Mouse (Mus musculus) left cerebral cortex, postnatal 4 days (tissue): ENCODE data around the gene Eif2s2. TPM values are rescaled to one million over a fixed set of nuclear protein-coding genes. Genes with fewer than 3 reads are reported as not detected.
"Not testable (repeated sequence)": the region's sequence is repeated elsewhere in the genome, so short reads cannot be mapped to it uniquely, and the experiment has no call there.

Experiments used
- DNase-seq: peaks from one replicate; pipeline ENCODE4 v3.0.0-alpha.2; 2022
- intact Hi-C: fragments of 180-260 bp; cut with DNase I; formaldehyde crosslinking; loops from one replicate; pipeline ENCODE4 v1.15.1; 2025
- total RNA-seq, 2 experiments: library from RNA; stranded (reverse); gene quantifications; 2 replicates each; pipeline ENCODE4 v1.2.3; 2021

Gene Eif2s2
- total RNA-seq, 2 experiments from 2014 or later = 94.1 to 99.9 TPM

DNA sequence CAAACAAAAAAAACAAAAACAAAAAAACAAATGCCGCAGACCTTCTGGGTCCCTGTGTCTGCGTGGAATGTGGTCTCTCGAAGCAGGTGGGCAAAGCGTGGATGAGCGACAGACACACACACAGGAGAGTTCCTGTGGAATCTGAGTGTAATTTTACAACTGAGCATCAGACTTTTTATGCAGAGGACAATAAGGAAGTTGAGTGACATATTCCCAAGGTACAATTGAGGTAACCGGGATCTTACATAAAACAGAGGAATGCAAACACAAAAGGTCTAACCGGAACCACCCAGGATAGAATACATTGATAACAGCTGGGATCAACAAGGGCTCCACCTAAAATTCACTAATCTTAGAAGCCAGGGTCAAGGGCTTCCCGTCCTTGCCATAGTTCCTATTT lies 6.3 kb upstream of the Eif2s2 start:
- intact Hi-C loops, DNase-seq: not testable (repeated sequence)

DNA sequence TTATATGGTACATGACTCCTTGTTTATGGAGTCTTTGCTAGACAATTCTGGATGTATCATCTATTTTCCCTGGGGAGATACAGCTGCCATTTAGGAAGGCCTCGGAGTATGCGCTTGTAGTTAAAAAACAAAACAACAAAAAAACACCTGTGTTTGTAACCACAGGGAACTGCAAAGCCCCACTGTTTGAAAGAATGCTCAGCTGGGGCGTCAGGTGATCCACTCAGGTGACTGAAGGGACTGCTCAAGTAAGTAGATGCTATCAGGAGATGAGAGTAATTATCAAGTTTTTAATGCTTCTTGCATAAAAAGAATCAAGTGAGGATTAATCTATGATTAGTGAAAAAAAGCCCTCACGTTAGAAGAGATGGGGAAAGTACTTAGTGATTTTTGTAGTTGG lies 813 bp upstream of the Eif2s2 start:
- intact Hi-C loops = no loop called here
- DNase-seq = no peak

- DNase-seq = no peak
- intact Hi-C loops = no loop called here
These were observed 280 bp upstream of the Eif2s2 start for GRCm38 (mm10) chr2:154893045-154893385.

GRCm38 (mm10) chr2:154891585-154891984 lies 1.1 kb downstream of the Eif2s2 start:
- intact Hi-C loops = no loop called here
- no peak for DNase-seq

DNA sequence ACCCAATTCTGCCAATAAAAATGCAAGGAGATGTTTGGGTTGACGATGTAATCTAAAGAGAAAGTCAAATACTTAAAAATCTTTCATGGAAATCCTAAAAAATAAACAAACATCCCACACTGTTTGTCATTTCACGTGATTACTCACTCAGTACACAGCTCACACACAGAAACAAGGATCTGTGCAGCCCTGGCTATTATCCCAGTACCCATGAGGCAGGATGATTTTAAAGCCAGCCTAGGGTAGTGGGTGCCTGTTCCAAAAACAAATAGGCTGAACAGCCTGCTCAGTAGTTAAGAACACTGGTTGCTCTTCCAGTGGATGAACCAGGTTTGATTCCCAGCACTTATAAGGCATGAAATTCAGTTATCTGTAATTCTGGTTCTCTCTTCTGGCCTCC lies 16.1 kb downstream of the Eif2s2 start:
- no peak for DNase-seq
- intact Hi-C loops = no loop called here

- intact Hi-C loops = no loop called here
- DNase-seq = no peak
These were observed 22.6 kb downstream of the Eif2s2 start for GRCm38 (mm10) chr2:154869954-154870641.

DNA sequence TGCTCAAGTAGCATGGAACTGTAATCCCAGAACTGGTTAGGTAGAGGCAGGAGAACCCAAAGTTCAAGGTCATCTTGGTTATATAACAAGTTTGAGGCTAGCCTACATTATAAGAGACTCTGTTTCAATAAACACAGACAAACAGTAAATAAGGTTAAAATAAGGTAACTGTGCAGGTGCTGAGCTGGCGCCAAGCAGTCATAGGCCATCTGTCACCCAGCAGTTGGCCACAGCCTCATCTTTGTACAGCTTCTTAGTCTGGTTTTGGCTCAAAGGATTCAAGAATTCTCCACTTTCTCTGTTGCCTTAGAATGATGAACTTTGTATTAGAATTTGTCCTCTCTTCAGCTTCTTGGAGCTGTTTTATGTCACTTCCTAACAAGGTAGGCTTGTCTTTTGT lies 24.6 kb downstream of the Eif2s2 start:
- no peak for DNase-seq
- intact Hi-C loops = no loop called here

DNA sequence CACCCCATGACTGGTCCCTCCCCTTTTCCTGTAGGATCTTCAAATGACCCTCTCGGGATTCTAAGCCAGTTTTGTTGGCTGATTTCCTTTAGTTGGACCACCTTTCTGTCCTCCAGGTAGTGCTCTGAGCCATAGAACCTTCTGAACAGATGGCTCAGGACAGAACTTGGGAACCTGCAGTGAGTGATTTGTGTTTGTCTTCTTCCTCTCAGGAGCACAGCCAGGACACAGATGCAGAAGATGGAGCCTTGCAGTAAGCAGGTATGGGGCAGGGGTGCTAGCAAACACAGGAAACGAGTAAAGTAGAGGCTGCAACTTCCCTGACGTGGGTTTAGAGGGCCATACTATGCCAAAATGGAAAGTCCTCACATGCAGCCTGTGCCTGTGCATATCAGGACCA lies 27.0 kb downstream of the Eif2s2 start:
- no peak for DNase-seq
- intact Hi-C loops = no loop called here

DNA sequence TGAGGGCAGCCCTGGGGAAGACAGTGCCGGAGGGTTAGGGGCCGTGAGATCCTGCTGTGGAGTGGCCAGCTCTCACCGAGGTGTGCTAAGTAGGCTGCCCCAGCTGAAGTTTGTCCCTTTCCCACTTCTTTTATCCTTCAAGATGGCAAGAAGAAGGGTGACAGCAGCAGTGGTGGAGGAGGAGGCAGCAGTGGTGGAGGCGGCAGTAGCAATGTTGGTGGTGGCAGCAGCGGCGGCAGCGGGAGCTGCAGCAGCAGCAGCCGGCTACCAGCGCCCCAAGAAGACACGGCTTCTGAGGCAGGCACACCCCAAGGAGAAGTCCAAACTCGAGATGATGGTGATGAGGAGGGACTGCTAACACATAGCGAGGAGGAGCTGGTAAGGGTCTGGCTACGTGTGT lies 29.1 kb downstream of the Eif2s2 start:
- no peak for DNase-seq
- intact Hi-C loops = no loop called here

DNA sequence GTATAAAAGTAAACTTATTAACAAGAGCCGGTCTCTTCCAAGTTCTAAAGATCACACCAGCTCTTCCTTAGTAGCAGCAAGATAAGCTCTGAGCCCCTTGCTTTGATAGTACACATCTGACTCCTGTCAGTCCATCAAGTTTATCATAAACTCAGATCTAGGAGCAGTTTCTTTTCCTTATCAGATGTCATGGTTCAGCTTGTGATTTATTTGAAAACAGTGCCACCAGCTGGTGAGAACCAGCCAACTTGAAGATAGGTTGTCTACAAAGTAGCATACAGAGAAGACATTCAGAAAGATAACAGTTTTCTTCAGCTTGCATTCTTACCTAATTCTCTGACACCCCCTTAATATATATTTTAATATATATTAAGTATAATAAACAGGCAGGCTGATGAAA lies 37.4 kb downstream of the Eif2s2 start:
- intact Hi-C loops = loop anchor here (2.0 to 10.0 kb wide), 3 partner anchors 61 to 208 kb away; partner anchors contain the start of genes Raly and a
- peak; percentile 58 for DNase-seq

DNA sequence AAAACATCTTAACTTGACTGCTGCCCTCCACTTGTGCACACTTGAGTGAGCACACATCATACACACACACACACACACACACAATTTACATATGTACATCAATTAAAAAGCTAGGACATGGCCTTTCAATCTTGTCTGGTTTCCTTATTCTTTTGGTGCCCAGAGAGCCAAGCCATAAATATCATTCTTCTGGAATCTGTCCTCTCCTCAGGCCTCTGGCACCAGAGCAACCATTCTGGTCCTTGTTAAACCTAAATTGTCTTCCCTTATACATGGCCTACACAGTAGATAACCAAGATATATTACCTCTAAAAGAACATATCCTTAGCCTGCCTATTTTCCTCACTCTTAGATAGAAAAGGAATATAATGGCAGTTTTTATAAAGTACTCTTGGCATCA lies 44.6 kb downstream of the Eif2s2 start:
- DNase-seq = no peak
- intact Hi-C loops = no loop called here

DNA sequence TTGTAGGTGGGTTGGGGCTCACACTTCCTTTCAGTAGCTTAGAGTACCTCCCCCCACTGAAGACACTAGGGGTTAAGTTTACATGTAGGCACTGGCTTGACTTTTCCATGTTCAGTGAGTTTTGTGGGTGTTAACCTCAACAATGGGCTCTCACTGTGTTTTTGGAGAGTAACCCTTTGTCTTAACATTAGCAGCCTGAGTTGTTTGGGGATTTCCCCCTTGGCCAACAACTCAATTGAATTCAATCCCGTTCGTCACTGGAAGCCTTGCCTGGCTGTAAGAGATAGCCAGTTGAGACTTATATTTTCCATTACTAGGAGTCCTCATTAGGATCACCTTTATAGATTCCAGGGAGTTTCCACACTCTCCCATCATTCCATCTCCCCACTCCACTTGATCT lies 56.2 kb downstream of the Eif2s2 start:
- DNase-seq = no peak
- intact Hi-C loops = no loop called here

DNA sequence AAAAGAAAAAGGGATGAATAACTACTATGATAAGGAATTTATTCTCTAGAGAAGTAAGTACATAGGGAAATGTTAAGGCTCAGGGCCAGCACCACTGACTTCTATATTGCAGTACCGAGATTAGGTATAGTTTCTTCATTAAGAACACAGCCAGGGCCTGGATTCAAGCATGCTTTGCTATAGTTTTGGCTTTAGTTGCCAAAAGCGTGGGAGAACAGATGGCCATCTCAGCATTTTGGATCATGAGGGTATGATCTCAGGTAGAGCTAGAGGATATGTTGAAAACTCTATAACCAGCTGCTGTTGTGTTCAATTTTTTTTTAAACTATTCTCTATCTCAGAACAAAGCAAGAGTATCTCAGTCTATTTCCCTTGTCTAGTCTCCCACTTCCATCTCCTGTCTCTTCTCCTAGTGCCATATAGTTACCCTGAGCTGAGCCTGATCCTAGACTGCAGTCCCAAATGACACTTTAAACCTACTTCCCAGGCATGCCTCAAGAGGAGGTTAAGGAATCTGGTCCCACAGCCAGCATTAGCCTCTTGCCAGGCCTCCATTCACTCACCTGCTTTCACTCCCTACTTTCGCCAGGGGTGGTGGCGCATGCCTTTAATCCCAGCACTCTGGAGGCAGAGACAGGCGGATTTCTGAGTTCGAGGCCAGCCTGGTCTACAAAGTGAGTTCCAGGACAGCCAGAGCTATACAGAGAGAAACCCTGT lies 58.4 kb downstream of the Eif2s2 start:
- DNase-seq = no peak
- intact Hi-C loops = no loop called here

DNA sequence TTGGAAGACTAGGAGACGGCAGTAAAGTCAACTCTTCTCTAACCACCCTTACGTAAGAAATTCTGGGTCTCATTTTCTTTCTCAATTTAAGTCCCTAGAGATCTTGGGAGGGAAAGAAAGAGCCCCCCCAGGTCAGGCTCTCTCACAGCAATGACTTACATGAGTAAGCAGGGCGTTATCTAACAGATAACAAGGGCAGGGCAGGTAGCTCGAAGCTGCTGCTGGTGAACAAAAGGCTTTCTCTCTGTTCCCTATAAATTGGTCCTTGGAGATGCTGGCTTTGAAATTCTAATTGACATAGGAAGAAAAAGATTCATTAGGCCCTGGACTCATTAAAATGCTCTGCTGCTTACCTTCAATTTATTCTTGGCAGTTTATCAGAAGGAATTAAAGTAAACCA lies 60.3 kb downstream of the Eif2s2 start:
- DNase-seq = no peak
- intact Hi-C loops = no loop called here

GRCm38 (mm10) chr2:154827521-154827920 lies 65.2 kb downstream of the Eif2s2 start:
- intact Hi-C loops = no loop called here
- no peak for DNase-seq

- DNase-seq = no peak
- intact Hi-C loops = no loop called here
These were observed 66.6 kb downstream of the Eif2s2 start for GRCm38 (mm10) chr2:154826054-154826538.

Other genes with a start within 250 kb of the Eif2s2 start
- 100 to 1,000 TPM; 182 to 201 TPM for gene Chmp4b, start 241.2 kb downstream of the Eif2s2 start, total RNA-seq
- not detected for gene Gm14214, start 122.9 kb downstream of the Eif2s2 start, total RNA-seq
- gene Raly, start 101.8 kb downstream of the Eif2s2 start, total RNA-seq = 100 to 1,000 TPM; 139 to 160 TPM
- gene a, start 101.5 kb downstream of the Eif2s2 start, total RNA-seq = 1 to 10 TPM in 1 of 2 experiments, not detected in 1; 1.1 TPM
- gene Gm14226, start 125.3 kb upstream of the Eif2s2 start, total RNA-seq = under 1 TPM; 0.24 to 0.30 TPM
- gene Ahcy, start 181.6 kb upstream of the Eif2s2 start, total RNA-seq = 10 to 100 TPM; 22.0 to 23.0 TPM
- 10 to 100 TPM; 39.0 to 43.4 TPM for gene Itch, start 240.6 kb upstream of the Eif2s2 start, total RNA-seq